Mouse (Mus musculus) megakaryocyte, embryonic 14.5 days (primary cell): ENCODE data around the gene Snapc2.

Experiments used
- FLI1 ChIP-seq: IDR thresholded peaks from 2 replicates; pipeline ENCODE4 v1.6.1; 2012; ENCODE audit warnings: low read length, inconsistent platforms, mixed read lengths
- GATA1 ChIP-seq: IDR thresholded peaks from 3 replicates; pipeline ENCODE4 v1.6.1; 2012; ENCODE audit warnings: mixed read lengths, low read length, inconsistent platforms, borderline replicate concordance

GRCm38 (mm10) chr8:4247951-4248540 is 4.8 kb upstream of the Snapc2 start, which contains the start of gene Tgfbr3l:
- TF ChIP-seq GATA1 (no peak), FLI1 (no peak)
